Mouse (Mus musculus) erythroid progenitor cell, adult 5-6 weeks (primary cell): ENCODE data around the gene 4930407I10Rik. TPM values are rescaled to one million over a fixed set of nuclear protein-coding genes. Genes with fewer than 3 reads are reported as not detected.

Experiments used
- ATAC-seq: replicated peaks from 2 replicates; pipeline ENCODE4 v1.8.0; 2016; ENCODE audit warnings: moderate number of reproducible peaks, mild to moderate bottlenecking, moderate TSS enrichment, inconsistent platforms; ENCODE audit not compliant: poor library complexity, low FRiP score, severe bottlenecking
- total RNA-seq, 2 experiments: library from RNA; stranded (forward) in 1 of 2; stranded (reverse) in 1 of 2; fragments of 150-400 nt in 1 of 2; fragments of 186-747, 209-891 nt in 1 of 2; gene quantifications; 2 replicates each; pipeline versions ENCODE4 v1.2.3 to v1.2.4; 2015 to 2017; ENCODE audit warnings: low replicate concordance in 2 of 2

4930407I10Rik gene
- total RNA-seq, 2 experiments from 2014 or later = not detected

DNA sequence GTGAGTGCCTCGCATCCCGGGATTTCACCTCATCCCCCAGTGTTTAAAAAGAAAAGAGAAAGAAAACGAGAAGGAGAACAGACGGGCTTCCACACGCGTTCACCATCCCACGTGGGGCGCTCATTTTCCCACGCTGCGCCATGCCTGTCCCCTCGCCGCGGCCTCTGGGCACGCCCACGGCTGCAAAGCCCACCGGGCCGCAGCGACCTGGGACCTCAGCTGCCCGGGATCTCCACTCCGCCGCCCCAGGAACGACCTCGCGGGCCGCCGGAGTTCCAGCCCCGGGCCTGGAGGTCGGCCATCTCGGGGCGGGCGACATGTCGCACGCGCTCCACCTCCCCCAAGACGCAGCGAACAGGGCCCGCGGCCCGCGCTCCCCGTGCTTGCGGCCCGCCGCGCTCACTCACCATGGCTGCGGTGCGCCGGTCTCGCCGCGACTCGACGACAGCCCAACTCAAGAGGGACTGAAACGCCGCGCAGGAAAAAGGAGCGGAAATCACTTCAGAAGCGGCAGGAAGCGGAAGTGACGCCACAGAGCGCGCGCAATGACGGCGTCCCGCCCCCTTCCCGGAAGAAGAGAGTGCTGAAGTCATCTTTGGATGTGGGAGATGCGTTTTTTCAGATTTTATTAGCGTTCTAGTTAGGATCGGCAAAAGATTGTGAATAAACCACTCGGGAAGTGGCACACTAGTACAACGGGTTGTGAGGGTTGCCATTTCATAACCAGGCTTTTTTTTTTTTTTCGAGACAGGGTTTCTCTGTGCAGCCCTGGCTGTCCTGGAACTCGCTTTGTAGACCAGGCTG is 11.7 kb upstream of the 4930407I10Rik start, which contains the start of gene Snu13:
Gene Snu13, minus strand, starts transcription at position 519 of the 804 bp plus-strand sequence.
- ATAC-seq = peak; percentile 97

DNA sequence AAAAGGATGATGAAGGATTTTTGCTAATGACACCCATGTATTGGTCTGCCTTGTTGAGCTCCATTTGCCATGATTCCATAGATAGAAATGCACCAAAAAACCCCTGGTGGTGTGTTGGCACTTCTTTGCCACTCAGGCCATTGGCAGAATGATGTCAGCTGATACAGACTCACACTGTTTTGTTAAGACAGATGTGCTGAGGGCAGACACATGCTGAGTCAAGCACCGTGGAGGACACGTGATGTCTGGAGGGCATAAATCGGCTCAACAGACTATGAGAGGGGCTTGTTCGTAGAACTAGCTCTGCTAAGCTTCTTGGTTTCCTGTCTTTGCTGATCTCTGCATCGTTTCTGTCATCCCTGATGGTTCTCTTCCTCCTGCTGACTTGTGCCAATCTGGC is 6.4 kb upstream of the 4930407I10Rik start:
- ATAC-seq = no peak

GRCm38 (mm10) chr15:82063909-82064308 is 5.0 kb downstream of the 4930407I10Rik start:
- no peak for ATAC-seq

DNA sequence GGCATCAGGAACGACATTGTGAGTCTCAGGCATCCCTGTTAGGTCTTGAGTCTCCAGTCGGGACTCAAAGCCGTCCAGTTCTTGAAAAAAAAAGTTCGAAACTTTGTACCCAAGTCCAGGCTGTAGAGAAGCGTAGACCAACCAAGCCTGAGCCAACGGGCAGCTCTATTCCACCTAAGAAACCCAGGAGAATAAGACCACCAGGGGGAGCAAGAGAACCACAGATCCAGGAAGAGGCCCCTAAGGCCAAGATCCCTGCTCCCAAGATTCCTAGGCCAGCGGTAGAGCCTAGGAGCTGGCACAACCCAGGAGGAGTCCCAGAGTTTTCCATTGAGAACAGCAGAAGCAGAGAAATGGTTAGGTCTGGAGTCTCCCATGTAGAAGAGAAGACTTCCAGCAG is 6.6 kb downstream of the 4930407I10Rik start:
- ATAC-seq = peak; percentile 55

DNA sequence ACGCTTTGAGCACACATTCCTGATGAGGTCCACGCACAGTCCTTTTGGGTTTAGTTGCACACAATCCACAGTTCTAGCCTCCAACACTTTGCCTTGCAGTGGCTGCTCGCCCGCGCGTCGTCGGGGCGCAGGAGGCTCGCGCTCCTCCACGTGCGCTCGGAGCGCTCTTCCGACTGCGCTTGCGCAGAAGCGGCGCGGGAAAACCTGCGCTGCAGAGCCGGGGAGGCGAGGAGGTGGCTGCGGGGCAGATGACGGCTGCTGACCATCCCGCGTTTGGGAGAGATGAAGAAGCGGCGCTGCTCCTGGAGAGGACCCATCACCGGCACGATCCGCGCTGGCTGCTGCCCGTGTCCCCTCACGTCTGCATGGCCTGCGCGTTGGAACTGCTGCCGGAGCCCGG is 10.9 kb downstream of the 4930407I10Rik start, which contains the start of gene Mei1:
Gene Mei1, plus strand, starts transcription at position 99 of the 400 bp plus-strand sequence.
- no peak for ATAC-seq

DNA sequence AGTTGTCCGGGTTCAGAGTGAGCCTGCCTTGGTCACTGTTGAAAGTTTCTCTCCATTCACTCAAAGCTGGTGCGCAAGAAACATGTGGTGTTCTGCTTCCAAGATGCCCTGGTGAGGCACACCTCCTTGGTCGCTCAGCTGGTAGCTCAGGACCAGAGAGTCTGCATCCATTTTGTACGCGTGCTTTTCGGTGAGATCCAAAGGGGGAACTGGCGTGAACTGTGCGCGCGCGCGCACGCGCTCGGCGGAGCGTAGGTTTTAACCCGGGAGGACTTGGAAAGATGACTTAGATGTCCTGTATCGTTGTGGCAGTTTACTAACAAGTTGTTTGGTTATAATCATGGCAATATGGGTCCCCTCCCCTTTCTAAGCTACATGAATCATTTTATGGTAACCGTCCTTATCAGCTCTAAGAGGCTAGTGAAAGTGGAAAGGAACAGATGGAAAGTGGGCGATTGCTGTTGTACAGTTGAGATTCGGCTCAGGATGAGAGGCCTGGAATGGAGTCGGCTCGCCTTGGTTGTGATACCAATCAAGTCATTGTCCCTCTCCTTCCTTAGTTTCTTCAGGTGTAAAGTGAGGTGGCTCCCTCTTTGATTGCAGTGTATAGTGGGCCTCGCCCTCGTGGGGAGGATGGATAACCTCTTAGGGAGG is 13.0 kb downstream of the 4930407I10Rik start:
- ATAC-seq = no peak

DNA sequence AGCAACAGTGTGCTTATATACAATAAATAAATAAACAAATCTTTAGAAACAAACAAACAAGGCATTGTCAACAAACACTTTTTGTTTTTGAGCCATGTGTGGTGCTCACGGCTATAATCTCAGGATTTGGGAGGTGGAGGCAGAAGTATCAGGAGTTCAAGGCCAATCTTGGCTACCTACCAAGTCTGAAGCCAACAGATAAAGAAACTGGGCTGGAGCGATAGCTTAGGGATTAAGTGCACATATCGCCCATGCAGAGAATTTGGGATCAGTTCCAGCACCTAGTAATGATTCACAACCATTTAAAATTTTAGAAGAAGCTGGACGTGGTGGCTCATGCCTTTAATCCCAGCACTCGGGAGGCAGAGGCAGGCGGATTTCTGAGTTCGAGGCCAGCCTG is 14.5 kb downstream of the 4930407I10Rik start:
- ATAC-seq = no peak

DNA sequence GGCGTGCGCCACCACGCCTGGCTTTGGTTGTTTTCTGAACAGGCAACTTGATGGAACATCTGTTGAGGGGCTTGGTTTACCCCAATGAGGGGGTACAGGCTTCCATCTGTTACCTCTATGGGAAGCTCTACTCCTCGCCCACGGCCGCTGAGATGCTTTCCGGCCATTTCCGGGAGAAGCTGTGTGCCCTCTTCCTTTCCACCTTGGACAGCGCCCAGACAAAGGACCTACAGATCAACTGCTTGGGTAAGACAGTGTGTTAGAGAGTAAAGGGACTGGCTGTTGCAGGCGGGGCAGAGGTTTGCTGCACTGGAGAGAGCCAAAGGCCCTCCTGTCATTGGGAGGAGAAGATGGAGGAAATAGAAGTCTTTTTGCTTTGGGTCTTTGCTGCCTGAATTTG is 20.9 kb downstream of the 4930407I10Rik start:
- ATAC-seq = no peak

- no peak for ATAC-seq
Measured at GRCm38 (mm10) chr15:82081161-82081560, 22.2 kb downstream of the 4930407I10Rik start.

- ATAC-seq = no peak
Measured at GRCm38 (mm10) chr15:82085606-82086005, 26.7 kb downstream of the 4930407I10Rik start.

DNA sequence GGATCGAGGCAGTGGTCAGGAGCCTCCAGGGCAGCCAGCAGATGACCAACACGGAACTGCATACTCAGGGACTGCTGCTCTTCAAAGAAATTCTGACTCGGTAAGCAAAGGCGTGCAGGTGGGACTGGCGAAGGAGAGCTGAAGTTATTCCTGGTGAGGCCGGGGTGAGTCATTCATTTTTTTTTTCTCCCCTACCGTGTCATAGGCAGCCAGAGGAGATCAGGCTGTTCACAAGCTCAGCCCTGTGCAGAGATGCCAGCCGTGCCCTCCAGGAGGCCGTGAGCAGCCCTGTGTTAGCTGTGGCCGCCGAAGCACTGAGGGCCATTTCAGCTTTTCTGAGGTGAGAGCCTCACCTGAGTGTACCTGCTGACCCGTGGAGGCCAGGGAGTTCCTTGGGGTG is 27.2 kb downstream of the 4930407I10Rik start:
- no peak for ATAC-seq

DNA sequence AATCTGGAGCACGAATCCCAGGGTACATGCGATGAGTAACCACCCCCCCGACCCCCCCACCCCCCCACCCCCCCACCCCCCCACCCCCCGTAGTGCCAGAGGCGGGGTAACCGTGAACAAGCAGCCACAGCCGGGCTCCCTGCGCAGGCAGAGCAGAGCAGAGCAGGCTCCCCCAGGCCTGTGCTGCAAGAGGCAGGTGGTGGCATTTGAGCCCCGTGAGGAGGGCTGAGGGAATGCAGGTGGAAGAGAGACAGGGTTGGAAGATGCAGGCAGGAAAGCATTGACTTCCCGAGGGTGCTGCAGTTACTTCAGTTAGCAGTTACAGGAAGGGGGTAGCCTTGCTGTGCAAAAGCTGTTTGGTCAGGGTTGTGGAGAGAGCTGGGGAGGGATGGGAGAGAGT is 28.3 kb downstream of the 4930407I10Rik start:
- ATAC-seq = no peak

DNA sequence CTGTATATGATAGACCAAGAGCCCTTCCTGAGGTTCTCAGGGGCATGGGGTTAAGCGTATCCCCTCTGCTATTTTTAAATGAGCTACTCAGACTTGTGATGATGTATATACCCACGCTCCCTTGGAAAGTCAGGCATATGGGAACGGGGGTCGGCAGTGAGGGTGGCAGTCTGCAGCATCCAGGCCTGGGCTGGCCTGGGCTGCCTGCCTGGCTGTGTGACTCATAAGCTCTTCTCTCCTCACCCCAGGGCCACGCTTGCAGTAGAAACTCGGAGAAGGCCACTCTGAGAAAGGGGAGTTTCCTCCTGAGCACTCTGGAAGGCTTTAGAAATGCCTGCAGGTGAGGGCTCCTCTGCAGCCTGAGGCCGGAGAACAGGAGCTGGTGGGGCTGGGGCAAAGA is 32.1 kb downstream of the 4930407I10Rik start:
- ATAC-seq = no peak

DNA sequence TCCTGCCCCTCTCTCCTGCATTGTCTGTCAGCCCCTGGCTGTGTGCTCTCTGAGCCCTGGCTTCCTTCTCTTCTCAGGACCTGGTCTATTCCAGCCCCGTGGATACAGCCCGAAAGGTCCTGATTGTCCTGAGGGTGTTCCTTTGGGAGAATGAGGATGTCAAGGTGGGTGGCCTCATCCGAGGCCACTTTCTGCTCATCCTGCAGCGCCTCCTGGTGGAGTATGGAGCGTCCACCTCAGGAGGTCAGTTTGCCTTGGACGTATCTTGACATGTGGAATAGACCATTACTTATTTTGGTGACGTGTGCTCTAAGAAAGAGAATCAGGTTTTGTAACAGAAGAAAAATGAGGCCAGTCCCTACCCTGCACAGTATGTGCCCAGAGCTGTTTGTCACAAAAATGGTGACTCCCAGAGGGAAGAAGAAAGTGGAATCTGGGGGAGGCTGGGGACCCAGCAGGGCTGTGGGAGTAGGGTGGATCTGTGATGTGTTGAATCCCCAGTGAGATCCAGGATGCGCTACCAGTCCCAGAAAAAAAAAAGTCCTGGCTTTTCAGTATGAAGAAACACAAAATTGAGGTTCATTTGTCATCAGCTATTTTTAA is 48.1 kb downstream of the 4930407I10Rik start:
- ATAC-seq = no peak

Other genes with a start within 250 kb of the 4930407I10Rik start
- 9.7 and 10.5 TPM in 2 replicates for gene Tob2, start 200.4 kb upstream of the 4930407I10Rik start, total RNA-seq (2015; ENCODE audit: low replicate concordance)
- 8.7 and 9.4 TPM in 2 replicates for gene Tob2, start 200.4 kb upstream of the 4930407I10Rik start, total RNA-seq (2017; ENCODE audit: low replicate concordance)
- 49.0 and 58.3 TPM in 2 replicates for gene Phf5a, start 187.2 kb upstream of the 4930407I10Rik start, total RNA-seq (2015; ENCODE audit: low replicate concordance)
- gene Phf5a, start 187.2 kb upstream of the 4930407I10Rik start, total RNA-seq (2017; ENCODE audit: low replicate concordance) = 18.6 and 46.0 TPM in 2 replicates
- 44.4 and 51.5 TPM in 2 replicates for gene Aco2, start 186.8 kb upstream of the 4930407I10Rik start, total RNA-seq (2015; ENCODE audit: low replicate concordance)
- gene Aco2, start 186.8 kb upstream of the 4930407I10Rik start, total RNA-seq (2017; ENCODE audit: low replicate concordance) = 72.2 and 113 TPM in 2 replicates
- 1.1 and 6.7 TPM in 2 replicates for gene Polr3h, start 132.9 kb upstream of the 4930407I10Rik start, total RNA-seq (2015; ENCODE audit: low replicate concordance)
- 6.0 and 9.1 TPM in 2 replicates for gene Polr3h, start 132.9 kb upstream of the 4930407I10Rik start, total RNA-seq (2017; ENCODE audit: low replicate concordance)
- not detected in 2 replicates for gene Csdc2, start 122.4 kb upstream of the 4930407I10Rik start, total RNA-seq (2015; ENCODE audit: low replicate concordance)
- gene Csdc2, start 122.4 kb upstream of the 4930407I10Rik start, total RNA-seq (2017; ENCODE audit: low replicate concordance) = not detected in 2 replicates
- gene Pmm1, start 98.2 kb upstream of the 4930407I10Rik start, total RNA-seq (2015; ENCODE audit: low replicate concordance) = 17.6 and 18.0 TPM in 2 replicates
- 9.4 and 14.2 TPM in 2 replicates for gene Pmm1, start 98.2 kb upstream of the 4930407I10Rik start, total RNA-seq (2017; ENCODE audit: low replicate concordance)
- gene 1700029P11Rik, start 78.6 kb upstream of the 4930407I10Rik start, total RNA-seq (2015; ENCODE audit: low replicate concordance) = not detected in 2 replicates
- not detected in 2 replicates for gene 1700029P11Rik, start 78.6 kb upstream of the 4930407I10Rik start, total RNA-seq (2017; ENCODE audit: low replicate concordance)
- 64.9 and 89.3 TPM in 2 replicates for gene Xrcc6, start 71.3 kb upstream of the 4930407I10Rik start, total RNA-seq (2015; ENCODE audit: low replicate concordance)
- 104 and 112 TPM in 2 replicates for gene Xrcc6, start 71.3 kb upstream of the 4930407I10Rik start, total RNA-seq (2017; ENCODE audit: low replicate concordance)
- 21.0 and 34.2 TPM in 2 replicates for gene Desi1, start 25.3 kb upstream of the 4930407I10Rik start, total RNA-seq (2015; ENCODE audit: low replicate concordance)
- gene Desi1, start 25.3 kb upstream of the 4930407I10Rik start, total RNA-seq (2017; ENCODE audit: low replicate concordance) = 7.9 and 10.7 TPM in 2 replicates
- 62.7 and 97.3 TPM in 2 replicates for gene Snu13, start 11.6 kb upstream of the 4930407I10Rik start, total RNA-seq (2015; ENCODE audit: low replicate concordance)
- gene Snu13, start 11.6 kb upstream of the 4930407I10Rik start, total RNA-seq (2017; ENCODE audit: low replicate concordance) = 46.7 and 52.1 TPM in 2 replicates
- gene Mei1, start 10.8 kb downstream of the 4930407I10Rik start, total RNA-seq (2015; ENCODE audit: low replicate concordance) = not detected in 2 replicates
- gene Mei1, start 10.8 kb downstream of the 4930407I10Rik start, total RNA-seq (2017; ENCODE audit: low replicate concordance) = not detected in 2 replicates
- 2.9 and 12.6 TPM in 2 replicates for gene Ccdc134, start 68.8 kb downstream of the 4930407I10Rik start, total RNA-seq (2015; ENCODE audit: low replicate concordance)
- 5.5 and 5.8 TPM in 2 replicates for gene Ccdc134, start 68.8 kb downstream of the 4930407I10Rik start, total RNA-seq (2017; ENCODE audit: low replicate concordance)
- 40.7 and 42.9 TPM in 2 replicates for gene Srebf2, start 88.0 kb downstream of the 4930407I10Rik start, total RNA-seq (2015; ENCODE audit: low replicate concordance)
- gene Srebf2, start 88.0 kb downstream of the 4930407I10Rik start, total RNA-seq (2017; ENCODE audit: low replicate concordance) = 36.2 and 43.0 TPM in 2 replicates
- gene Shisa8, start 153.7 kb downstream of the 4930407I10Rik start, total RNA-seq (2015; ENCODE audit: low replicate concordance) = not detected in 2 replicates
- gene Shisa8, start 153.7 kb downstream of the 4930407I10Rik start, total RNA-seq (2017; ENCODE audit: low replicate concordance) = not detected in 2 replicates
- 13.4 and 15.5 TPM in 2 replicates for gene Tnfrsf13c, start 165.2 kb downstream of the 4930407I10Rik start, total RNA-seq (2015; ENCODE audit: low replicate concordance)
- gene Tnfrsf13c, start 165.2 kb downstream of the 4930407I10Rik start, total RNA-seq (2017; ENCODE audit: low replicate concordance) = 6.7 and 11.9 TPM in 2 replicates
- gene Cenpm, start 185.6 kb downstream of the 4930407I10Rik start, total RNA-seq (2015; ENCODE audit: low replicate concordance) = 50.7 and 56.2 TPM in 2 replicates
- 11.6 and 36.7 TPM in 2 replicates for gene Cenpm, start 185.6 kb downstream of the 4930407I10Rik start, total RNA-seq (2017; ENCODE audit: low replicate concordance)
- gene 1500009C09Rik, start 193.2 kb downstream of the 4930407I10Rik start, total RNA-seq (2015; ENCODE audit: low replicate concordance) = not detected in 2 replicates
- gene 1500009C09Rik, start 193.2 kb downstream of the 4930407I10Rik start, total RNA-seq (2017; ENCODE audit: low replicate concordance) = not detected in 2 replicates
- not detected in 2 replicates for gene Sept3, start 215.7 kb downstream of the 4930407I10Rik start, total RNA-seq (2015; ENCODE audit: low replicate concordance)
- gene Sept3, start 215.7 kb downstream of the 4930407I10Rik start, total RNA-seq (2017; ENCODE audit: low replicate concordance) = not detected in 2 replicates
- gene Wbp2nl, start 239.8 kb downstream of the 4930407I10Rik start, total RNA-seq (2015; ENCODE audit: low replicate concordance) = not detected in 2 replicates
- gene Wbp2nl, start 239.8 kb downstream of the 4930407I10Rik start, total RNA-seq (2017; ENCODE audit: low replicate concordance) = not detected in 2 replicates